Mouse (Mus musculus) midbrain, embryonic 12.5 days (tissue): ENCODE results near the gene Ccdc51. TPM values are rescaled to one million over a fixed set of nuclear protein-coding genes. Genes with fewer than 3 reads are reported as not detected.

Source experiments
- ATAC-seq: fragments of 200-750 bp; cut with Nextera tagmentation; 2 replicates; pipeline ENCODE4 v1.8.0; 2017; ENCODE audit warnings: low read depth, moderate TSS enrichment, moderate library complexity; ENCODE audit not compliant: low FRiP score
- H3K27ac ChIP-seq: fragments of 300-500 bp; sonication (generic); replicated peaks from 2 replicates; pipeline ENCODE4 v1.5.1; 2016; ENCODE audit warnings: mild to moderate bottlenecking
- H3K27me3 ChIP-seq: fragments of 300-500 bp; sonication (generic); 2 replicates; pipeline ENCODE4 v1.6.1; 2016; ENCODE audit warnings: mild to moderate bottlenecking
- H3K36me3 ChIP-seq: fragments of 300-500 bp; sonication (generic); 2 replicates; pipeline ENCODE4 v1.6.1; 2016
- H3K4me1 ChIP-seq: fragments of 300-500 bp; sonication (generic); 2 replicates; pipeline ENCODE4 v1.6.1; 2016
- H3K4me2 ChIP-seq: fragments of 300-500 bp; sonication (generic); replicated peaks from 2 replicates; pipeline ENCODE4 v1.6.1; 2016; ENCODE audit warnings: mild to moderate bottlenecking, moderate library complexity
- H3K4me3 ChIP-seq: fragments of 300-500 bp; sonication (generic); 2 replicates; pipeline ENCODE4 v1.5.1; 2016; ENCODE audit warnings: mild to moderate bottlenecking
- H3K9ac ChIP-seq: fragments of 300-500 bp; sonication (generic); replicated peaks from 2 replicates; pipeline ENCODE4 v1.6.1; 2016; ENCODE audit warnings: mild to moderate bottlenecking, moderate library complexity
- H3K9me3 ChIP-seq: fragments of 300-500 bp; sonication (generic); 2 replicates; pipeline ENCODE4 v1.6.1; 2016; ENCODE audit warnings: mild to moderate bottlenecking
- WGBS: fragments of 180-500 bp; shearing (Covaris S2); methylation state at CpG from one replicate; pipeline ENCODE4 v1.1.7; 2016; 5-methylcytosine and 5-hydroxymethylcytosine counted together
- polyA plus RNA-seq: library from polyadenylated mRNA; unstranded; fragments of >200 nt; fragmentation: Nextera tagmentation; extraction: Ambion mirVana; gene quantifications from 2 replicates; pipeline ENCODE4 v1.2.1, GENCODE M21; 2016

Ccdc51 gene
- 12.9 and 15.7 TPM in 2 replicates for polyA plus RNA-seq

DNA sequence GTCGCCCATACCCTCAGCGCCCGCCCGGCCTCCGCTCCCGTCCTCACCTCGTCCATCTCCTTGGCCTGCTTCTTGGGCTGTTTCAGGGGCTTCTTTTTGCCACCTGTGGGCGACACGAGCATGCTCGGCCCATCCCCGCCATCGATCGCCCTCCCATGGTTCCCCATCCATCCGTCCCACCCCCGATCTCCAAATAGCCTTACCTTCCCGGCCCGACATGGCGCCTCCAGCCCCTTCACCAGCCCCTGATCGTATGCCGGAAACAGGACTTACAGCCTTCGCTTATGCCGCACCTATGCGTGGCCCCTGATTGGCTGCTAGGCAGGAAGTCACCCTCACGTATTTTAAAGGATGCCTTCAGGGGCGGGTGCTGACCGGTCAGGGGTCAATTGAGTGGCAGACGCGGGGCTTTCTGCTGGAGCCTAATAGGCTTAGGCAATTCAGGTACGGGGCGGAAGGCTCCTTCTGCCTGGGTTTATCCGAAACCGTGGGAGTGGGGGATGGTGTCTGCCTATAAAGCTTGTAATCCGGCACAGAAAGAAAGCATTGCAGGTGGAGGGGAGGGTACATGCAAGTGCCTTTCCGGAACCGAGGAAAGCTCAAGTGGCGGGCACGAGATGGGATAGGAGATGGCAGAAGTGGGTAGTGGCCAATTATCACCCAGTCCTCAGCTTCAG lies at the start of gene Ccdc51, which contains the start of gene Tma7:
Ccdc51 (plus strand) TSS at position 370 of the 677 bp plus-strand sequence.
Tma7 (minus strand) TSS at position 464 of the 677 bp plus-strand sequence.
- peak; percentile 98 for ATAC-seq
- Histone ChIP-seq H3K4me3 (peak within 1 kb of the TSS; percentile 70), H3K9me3 (no peaks in the 10 kb centered on the region), H3K27ac (peak within 1 kb of the TSS; percentile 63), H3K9ac (peak within 1 kb of the TSS; percentile 88), H3K4me1 (peaks cover 22% of the 10 kb centered on the region), H3K4me2 (peak within 1 kb of the TSS; percentile 92), H3K27me3 (no peaks in the 10 kb centered on the region), H3K36me3 (peaks cover 26% of the 10 kb centered on the region)
- under 1% methylated on average over 37 of the region's 37 CpGs for WGBS

- Histone ChIP-seq H3K36me3 (no peaks in the 10 kb centered on the region), H3K4me3 (peak within 1 kb of the TSS; percentile 69), H3K27ac (no peak within 1 kb of the TSS; the same call in 1 of the 2 replicates), H3K9me3 (no peaks in the 10 kb centered on the region), H3K4me2 (peak within 1 kb of the TSS; percentile 89), H3K9ac (peak within 1 kb of the TSS; percentile 76), H3K4me1 (peaks cover 13% of the 10 kb centered on the region), H3K27me3 (0 out of 2 replicates have a peak, but pooled peaks cover 9% of the 10 kb centered on the region)
- peak; percentile 82 for ATAC-seq
- WGBS = 1% methylated on average over 39 of the region's 40 CpGs
Measured at GRCm38 (mm10) chr9:109038086-109038895, 44.0 kb upstream of the Ccdc51 start, which contains the start of gene Shisa5. Gene Shisa5, plus strand, starts transcription at chr9:109038565.

- Histone ChIP-seq H3K27me3 (0 out of 2 replicates have a peak, but pooled peaks cover 9% of the 10 kb centered on the region), H3K4me2 (peak overlapping the region; percentile 89), H3K9ac (peak overlapping the region; percentile 76), H3K4me1 (peaks cover 13% of the 10 kb centered on the region), H3K9me3 (no peaks in the 10 kb centered on the region), H3K4me3 (peak overlapping the region; percentile 69), H3K27ac (no peak overlapping the region), H3K36me3 (no peaks in the 10 kb centered on the region)
- 0 out of 2 replicates have a peak, but pooled peaks have one; percentile 23 for ATAC-seq
- 16% methylated on average over 8 of the region's 8 CpGs for WGBS
Measured at GRCm38 (mm10) chr9:109038901-109039364, 43.4 kb upstream of the Ccdc51 start.

- WGBS = 87% methylated on average over 4 of the region's 4 CpGs
- H3K4me1 ChIP-seq = peaks cover 13% of the 10 kb centered on the region
Measured at GRCm38 (mm10) chr9:109039681-109040080, 42.6 kb upstream of the Ccdc51 start.

DNA sequence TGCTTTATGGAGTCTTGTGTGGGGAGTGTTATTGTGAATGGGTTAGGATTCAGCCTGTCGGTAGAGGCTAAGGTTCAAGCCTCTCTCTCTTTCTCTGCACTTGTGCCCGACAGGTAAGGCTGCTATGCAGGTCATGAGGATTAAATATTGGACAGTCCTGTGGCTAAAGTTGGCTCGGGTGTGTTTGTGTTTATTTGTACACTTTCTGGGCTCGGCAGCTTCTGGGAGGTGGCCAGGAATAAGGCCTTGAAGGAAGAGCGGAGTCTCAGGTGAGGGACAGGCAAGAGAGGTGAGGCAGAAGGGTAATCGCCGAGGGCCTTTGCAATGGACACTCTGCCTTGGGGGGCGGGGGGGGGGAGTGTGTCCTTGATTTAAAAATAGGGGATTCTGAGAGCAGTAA lies 42.1 kb upstream of the Ccdc51 start:
- no peak for ATAC-seq

More at GRCm38 (mm10) chr9:109039681-109040080, 42.6 kb upstream of the Ccdc51 start:
- 0 out of 2 replicates have a peak, but pooled peaks cover 9% of the 10 kb centered on the region for H3K27me3 ChIP-seq
- no peak overlapping the region for H3K27ac ChIP-seq
- no peaks in the 10 kb centered on the region for H3K36me3 ChIP-seq
- no peak overlapping the region for H3K4me3 ChIP-seq
- no peak for ATAC-seq
- H3K4me2 ChIP-seq = no peak overlapping the region
- H3K9ac ChIP-seq = no peak overlapping the region
- no peaks in the 10 kb centered on the region for H3K9me3 ChIP-seq

GRCm38 (mm10) chr9:109040906-109041305 lies 41.4 kb upstream of the Ccdc51 start:
- Histone ChIP-seq H3K9ac (no peak overlapping the region; the same call in 1 of the 2 replicates), H3K4me3 (no peak overlapping the region), H3K27me3 (0 out of 2 replicates have a peak, but pooled peaks cover 9% of the 10 kb centered on the region), H3K27ac (no peak overlapping the region), H3K4me2 (no peak overlapping the region), H3K9me3 (no peaks in the 10 kb centered on the region), H3K36me3 (no peaks in the 10 kb centered on the region), H3K4me1 (peaks cover 13% of the 10 kb centered on the region)
- ATAC-seq = no peak
- WGBS = 72% methylated on average over 6 of the region's 6 CpGs

More for the DNA sequence above, 42.1 kb upstream of the Ccdc51 start:
- 82% methylated on average over 8 of the region's 8 CpGs for WGBS
- no peaks in the 10 kb centered on the region for H3K9me3 ChIP-seq
- no peak overlapping the region for H3K4me2 ChIP-seq
- no peak overlapping the region for H3K4me3 ChIP-seq
- H3K36me3 ChIP-seq = no peaks in the 10 kb centered on the region
- 0 out of 2 replicates have a peak, but pooled peaks cover 9% of the 10 kb centered on the region for H3K27me3 ChIP-seq
- H3K4me1 ChIP-seq = peaks cover 13% of the 10 kb centered on the region
- no peak overlapping the region for H3K9ac ChIP-seq
- no peak overlapping the region for H3K27ac ChIP-seq

DNA sequence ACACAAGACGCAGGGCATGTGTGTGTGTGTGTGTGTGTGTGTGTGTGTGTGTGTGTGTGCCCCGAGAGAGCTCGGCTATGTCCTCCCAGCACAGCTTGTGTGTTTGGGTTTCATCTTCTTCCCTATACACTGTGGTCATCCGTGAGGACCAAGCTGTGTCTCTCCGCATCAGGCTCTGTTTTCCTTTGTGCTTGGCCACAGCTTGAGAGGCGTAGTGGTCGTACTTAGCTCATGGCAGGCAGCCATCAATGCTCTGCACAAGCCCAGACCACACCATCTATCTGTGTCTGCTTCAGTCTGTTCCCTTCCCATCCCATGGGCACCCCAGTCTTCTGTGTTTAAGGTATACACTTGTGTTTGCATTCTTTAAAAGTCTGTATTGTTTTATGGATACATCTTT lies 40.9 kb upstream of the Ccdc51 start:
- Histone ChIP-seq H3K9me3 (no peaks in the 10 kb centered on the region), H3K4me1 (peaks cover 13% of the 10 kb centered on the region), H3K4me2 (no peak overlapping the region), H3K4me3 (no peak overlapping the region), H3K36me3 (no peaks in the 10 kb centered on the region), H3K27ac (no peak overlapping the region), H3K9ac (no peak overlapping the region), H3K27me3 (0 out of 2 replicates have a peak, but pooled peaks cover 9% of the 10 kb centered on the region)
- ATAC-seq = no peak
- 86% methylated on average over 5 of the region's 7 CpGs for WGBS

GRCm38 (mm10) chr9:109046306-109046705 lies 36.0 kb upstream of the Ccdc51 start:
- no peaks in the 10 kb centered on the region for H3K27me3 ChIP-seq
- no peak for ATAC-seq
- no peak overlapping the region for H3K27ac ChIP-seq
- no peaks in the 10 kb centered on the region for H3K4me1 ChIP-seq
- no peak overlapping the region for H3K9ac ChIP-seq
- no peak overlapping the region for H3K4me3 ChIP-seq
- 42% methylated on average over 5 of the region's 5 CpGs for WGBS
- H3K36me3 ChIP-seq = no peaks in the 10 kb centered on the region
- no peaks in the 10 kb centered on the region for H3K9me3 ChIP-seq
- H3K4me2 ChIP-seq = no peak overlapping the region

- no peak overlapping the region for H3K9ac ChIP-seq
- H3K4me1 ChIP-seq = peaks cover under 1% of the 10 kb centered on the region
- H3K27me3 ChIP-seq = no peaks in the 10 kb centered on the region
- H3K4me2 ChIP-seq = no peak overlapping the region
- no peak for ATAC-seq
- H3K4me3 ChIP-seq = no peak overlapping the region
- 77% methylated on average over 7 of the region's 7 CpGs for WGBS
- H3K9me3 ChIP-seq = no peaks in the 10 kb centered on the region
- H3K27ac ChIP-seq = no peak overlapping the region
- H3K36me3 ChIP-seq = no peaks in the 10 kb centered on the region
Measured at GRCm38 (mm10) chr9:109049316-109049715, 33.0 kb upstream of the Ccdc51 start.

DNA sequence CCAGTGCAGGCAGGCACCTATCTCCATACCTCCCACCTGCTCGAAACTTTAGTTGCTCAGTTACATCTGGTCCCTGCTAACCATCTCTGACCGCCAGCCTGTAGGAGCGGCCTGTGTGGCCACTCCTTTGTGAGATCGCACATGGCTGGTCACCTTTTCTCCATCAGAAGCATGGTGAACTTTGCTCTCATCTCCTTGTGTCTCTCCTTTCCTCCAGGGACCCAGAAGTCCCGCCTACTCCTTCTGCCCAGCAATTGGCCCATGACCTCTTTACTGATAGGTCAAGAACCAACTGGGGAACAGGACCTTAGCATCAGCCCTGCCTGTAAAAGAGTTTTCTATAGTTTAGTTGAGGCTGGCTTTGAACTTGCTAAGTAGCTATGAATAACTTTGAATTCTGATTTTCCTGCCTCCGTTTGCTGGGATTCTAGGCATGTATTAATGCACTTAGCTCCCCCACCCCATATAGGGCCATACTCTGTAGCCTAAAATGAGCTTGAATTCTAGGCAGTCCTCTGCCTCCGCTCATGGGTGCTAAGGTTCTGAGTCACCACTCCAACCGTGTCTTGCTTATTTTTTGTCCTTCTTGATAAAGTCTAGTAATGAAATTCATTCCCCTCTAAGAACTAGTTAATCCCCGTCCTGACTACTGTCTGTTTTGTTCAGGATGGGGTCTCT lies 32.2 kb upstream of the Ccdc51 start:
- H3K27me3 ChIP-seq = no peaks in the 10 kb centered on the region

DNA sequence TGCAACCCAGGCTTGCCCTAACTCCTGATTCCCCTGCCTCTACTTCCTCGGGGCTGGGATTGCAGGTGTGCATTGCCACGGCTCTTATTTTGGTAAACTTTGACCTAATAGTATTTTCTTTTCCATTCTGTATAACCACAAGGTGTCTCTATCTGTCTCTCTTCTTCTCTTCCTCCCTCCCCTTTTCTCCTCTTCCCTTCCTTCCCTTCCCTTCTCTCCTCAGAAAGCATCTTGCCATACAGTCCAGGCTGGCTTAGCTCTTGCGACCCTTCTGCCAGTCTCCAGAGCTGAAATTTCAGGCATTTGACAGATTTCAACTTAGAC lies 31.7 kb upstream of the Ccdc51 start:
- no peaks in the 10 kb centered on the region for H3K27me3 ChIP-seq
- H3K27ac ChIP-seq = no peak overlapping the region
- no peak overlapping the region for H3K4me3 ChIP-seq
- peaks cover 11% of the 10 kb centered on the region for H3K4me1 ChIP-seq
- no peak for ATAC-seq
- no peak overlapping the region for H3K4me2 ChIP-seq
- 85% methylated on average over 3 of the region's 3 CpGs for WGBS
- H3K9me3 ChIP-seq = no peaks in the 10 kb centered on the region
- H3K9ac ChIP-seq = no peak overlapping the region
- H3K36me3 ChIP-seq = no peaks in the 10 kb centered on the region

More for the DNA sequence above, 32.2 kb upstream of the Ccdc51 start:
- Histone ChIP-seq H3K36me3 (no peaks in the 10 kb centered on the region), H3K9me3 (no peaks in the 10 kb centered on the region), H3K4me1 (peaks cover 8% of the 10 kb centered on the region), H3K27ac (no peak overlapping the region), H3K4me3 (no peak overlapping the region), H3K9ac (0 out of 2 replicates have a peak overlapping the region, but pooled peaks have one; percentile 24), H3K4me2 (no peak overlapping the region)
- no peak for ATAC-seq
- 80% methylated on average over 9 of the region's 9 CpGs for WGBS
